Mouse (Mus musculus): ENCODE measurements at regions not wholly inside any gene's neighbourhood (a gene's known extent, or its start where the extent isn't known, plus 50 kb on each side); places are given as distances from the start of the nearest gene placed in this dataset.

- Histone ChIP-seq H3K4me3 (ENCODE audit: insufficient read depth, low read length) (no peak overlapping the region), H3K4me1 (ENCODE audit: control insufficient read depth, insufficient read depth, low read length) (no peaks in the 10 kb centered on the region), H3K27ac (ENCODE audit: insufficient read depth, low read length) (no peak overlapping the region)
- TF ChIP-seq POLR2A (IDR thresholded peaks at IDR 0.05; ENCODE audit: low read depth, low read length) (no peak), CTCF (IDR thresholded peaks at IDR 0.05; ENCODE audit: borderline replicate concordance, insufficient read depth, low read length) (no peak)
Observed at GRCm38 (mm10) chr14:46060622-46061381, 318.4 kb upstream of the Gm15217 start.

- TF ChIP-seq CTCF (IDR thresholded peaks at IDR 0.05; ENCODE audit: borderline replicate concordance, insufficient read depth, low read length) (no peak), POLR2A (IDR thresholded peaks at IDR 0.05; ENCODE audit: low read depth, low read length) (no peak)
- Histone ChIP-seq H3K4me3 (ENCODE audit: insufficient read depth, low read length) (no peak overlapping the region), H3K27ac (ENCODE audit: insufficient read depth, low read length) (no peak overlapping the region; the same call in 1 of the 2 replicates), H3K4me1 (ENCODE audit: control insufficient read depth, insufficient read depth, low read length) (peaks cover 3% of the 10 kb centered on the region; the same call in 1 of the 2 replicates)
Observed at GRCm38 (mm10) chr14:46067102-46067801, 312.0 kb upstream of the Gm15217 start.

GRCm38 (mm10) chr14:46071244-46071643 lies 308.0 kb upstream of the Gm15217 start:
- TF ChIP-seq CTCF (IDR thresholded peaks at IDR 0.05; ENCODE audit: borderline replicate concordance, insufficient read depth, low read length) (no peak), POLR2A (IDR thresholded peaks at IDR 0.05; ENCODE audit: low read depth, low read length) (no peak)
- Histone ChIP-seq H3K27ac (ENCODE audit: insufficient read depth, low read length) (no peak overlapping the region), H3K4me1 (ENCODE audit: control insufficient read depth, insufficient read depth, low read length) (peaks cover 3% of the 10 kb centered on the region; the same call in 1 of the 2 replicates), H3K4me3 (ENCODE audit: insufficient read depth, low read length) (no peak overlapping the region)

- H3K4me3 ChIP-seq (ENCODE audit: insufficient read depth, low read length): no peak overlapping the region
- no peak overlapping the region for H3K27ac ChIP-seq (ENCODE audit: insufficient read depth, low read length)
- H3K4me1 ChIP-seq (ENCODE audit: control insufficient read depth, insufficient read depth, low read length): no peaks in the 10 kb centered on the region; the same call in 1 of the 2 replicates
- TF ChIP-seq POLR2A (IDR thresholded peaks at IDR 0.05; ENCODE audit: low read depth, low read length) (no peak), CTCF (IDR thresholded peaks at IDR 0.05; ENCODE audit: borderline replicate concordance, insufficient read depth, low read length) (no peak)
Observed at GRCm38 (mm10) chr14:46076738-46077137, 302.5 kb upstream of the Gm15217 start.

- Histone ChIP-seq H3K4me3 (ENCODE audit: insufficient read depth, low read length) (no peak overlapping the region), H3K4me1 (ENCODE audit: control insufficient read depth, insufficient read depth, low read length) (no peaks in the 10 kb centered on the region; the same call in 1 of the 2 replicates), H3K27ac (ENCODE audit: insufficient read depth, low read length) (no peak overlapping the region)
- no peak for TF ChIP-seq CTCF (IDR thresholded peaks at IDR 0.05; ENCODE audit: borderline replicate concordance, insufficient read depth, low read length)
- TF ChIP-seq POLR2A (IDR thresholded peaks at IDR 0.05; ENCODE audit: low read depth, low read length): no peak
Observed at GRCm38 (mm10) chr14:46077406-46078131, 301.6 kb upstream of the Gm15217 start.

DNA sequence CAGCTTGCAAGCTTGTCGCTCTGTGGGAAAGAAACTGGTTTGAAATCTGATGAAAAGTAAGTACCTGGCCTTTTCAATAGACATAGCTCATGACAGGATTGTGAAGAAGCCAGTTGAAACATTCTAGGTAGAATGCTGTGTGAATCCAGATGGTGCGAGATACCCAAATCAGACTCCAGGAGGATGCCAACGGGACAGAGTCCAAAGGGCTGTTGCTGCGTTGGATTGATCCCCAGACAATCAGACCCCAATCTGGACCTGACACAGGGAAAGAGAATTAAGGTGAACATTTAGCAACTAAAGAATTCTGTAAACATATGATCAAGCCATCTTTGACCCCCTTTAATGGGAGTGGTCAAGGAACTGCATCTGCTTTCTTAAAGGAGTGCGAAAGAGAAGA lies 296.6 kb upstream of the Gm15217 start:
- TF ChIP-seq POLR2A (IDR thresholded peaks at IDR 0.05; ENCODE audit: low read depth, low read length): no peak
- TF ChIP-seq CTCF (IDR thresholded peaks at IDR 0.05; ENCODE audit: borderline replicate concordance, insufficient read depth, low read length): no peak
- no peak overlapping the region for H3K4me3 ChIP-seq (ENCODE audit: insufficient read depth, low read length)
- H3K4me1 ChIP-seq (ENCODE audit: control insufficient read depth, insufficient read depth, low read length): no peaks in the 10 kb centered on the region; the same call in 1 of the 2 replicates
- no peak overlapping the region for H3K27ac ChIP-seq (ENCODE audit: insufficient read depth, low read length)

- Histone ChIP-seq H3K27ac (ENCODE audit: insufficient read depth, low read length) (no peak overlapping the region), H3K4me1 (ENCODE audit: control insufficient read depth, insufficient read depth, low read length) (no peaks in the 10 kb centered on the region), H3K4me3 (ENCODE audit: insufficient read depth, low read length) (no peak overlapping the region)
- TF ChIP-seq POLR2A (IDR thresholded peaks at IDR 0.05; ENCODE audit: low read depth, low read length) (no peak), CTCF (IDR thresholded peaks at IDR 0.05; ENCODE audit: borderline replicate concordance, insufficient read depth, low read length) (no peak)
Observed at GRCm38 (mm10) chr14:46088968-46089691, 290.1 kb upstream of the Gm15217 start.

- no peak overlapping the region for H3K4me3 ChIP-seq (ENCODE audit: insufficient read depth, low read length)
- H3K4me1 ChIP-seq (ENCODE audit: control insufficient read depth, insufficient read depth, low read length): 0 out of 2 replicates have a peak, but pooled peaks cover 3% of the 10 kb centered on the region
- TF ChIP-seq POLR2A (IDR thresholded peaks at IDR 0.05; ENCODE audit: low read depth, low read length): no peak
- TF ChIP-seq CTCF (IDR thresholded peaks at IDR 0.05; ENCODE audit: borderline replicate concordance, insufficient read depth, low read length): no peak
- no peak overlapping the region for H3K27ac ChIP-seq (ENCODE audit: insufficient read depth, low read length)
Observed at GRCm38 (mm10) chr14:46115950-46116349, 263.3 kb upstream of the Gm15217 start.

DNA sequence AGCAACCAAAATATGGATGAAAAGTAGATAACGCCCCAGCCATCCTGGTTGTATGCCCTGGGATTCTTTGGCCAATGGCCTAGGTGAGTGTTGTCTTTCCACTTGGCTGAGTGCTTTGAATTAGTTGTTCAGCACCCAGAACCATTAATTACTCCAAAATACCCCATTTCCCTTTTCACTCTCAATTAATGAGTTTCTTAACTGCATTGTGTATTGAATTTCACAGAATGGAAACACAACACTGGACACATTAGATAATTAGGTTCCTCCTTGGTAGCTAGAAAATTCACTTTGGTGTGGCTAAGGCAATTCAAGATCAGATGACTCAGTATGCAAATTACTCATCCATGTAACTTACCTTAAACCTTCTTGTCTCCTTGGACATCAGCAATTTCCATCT lies 252.7 kb upstream of the Gm15217 start:
- TF ChIP-seq POLR2A (IDR thresholded peaks at IDR 0.05; ENCODE audit: low read depth, low read length): no peak
- Histone ChIP-seq H3K4me1 (ENCODE audit: control insufficient read depth, insufficient read depth, low read length) (no peaks in the 10 kb centered on the region), H3K27ac (ENCODE audit: insufficient read depth, low read length) (no peak overlapping the region), H3K4me3 (ENCODE audit: insufficient read depth, low read length) (no peak overlapping the region)
